Mouse (Mus musculus) cerebellum, postnatal 25 days (tissue): ENCODE results near the gene Ccdc121.

ENCODE experiments used
- DNase-seq, 2 experiments: peaks; one replicate each; pipeline ENCODE4 v3.0.0; 2021; ENCODE audit warnings: mixed read lengths in 2 of 2

The Ccdc121 gene

DNA sequence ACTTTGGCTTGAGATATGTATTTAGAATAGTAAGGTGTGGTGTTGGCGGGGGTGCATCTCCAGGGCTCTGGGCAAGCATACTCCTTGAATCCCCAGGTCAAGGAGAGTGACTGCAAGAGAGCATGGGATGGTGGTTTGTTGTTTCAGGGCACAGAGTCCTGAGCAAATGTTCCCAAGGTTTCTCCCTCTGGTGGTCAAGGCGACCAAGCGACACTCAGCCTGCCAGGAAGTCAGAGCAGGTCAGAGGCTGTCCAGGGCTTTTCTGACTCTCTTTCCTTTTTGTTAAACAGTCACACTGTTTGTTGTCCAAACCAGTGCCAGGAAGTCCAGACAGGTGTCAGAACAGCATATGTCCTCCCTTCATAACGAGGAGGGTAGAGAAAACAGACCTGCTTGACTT is at the start of gene Ccdc121:
Gene Ccdc121, minus strand, starts transcription at position 145 of the 400 bp plus-strand sequence.
- DNase-seq, result peak in 1 of 2 experiments; percentile 21

DNA sequence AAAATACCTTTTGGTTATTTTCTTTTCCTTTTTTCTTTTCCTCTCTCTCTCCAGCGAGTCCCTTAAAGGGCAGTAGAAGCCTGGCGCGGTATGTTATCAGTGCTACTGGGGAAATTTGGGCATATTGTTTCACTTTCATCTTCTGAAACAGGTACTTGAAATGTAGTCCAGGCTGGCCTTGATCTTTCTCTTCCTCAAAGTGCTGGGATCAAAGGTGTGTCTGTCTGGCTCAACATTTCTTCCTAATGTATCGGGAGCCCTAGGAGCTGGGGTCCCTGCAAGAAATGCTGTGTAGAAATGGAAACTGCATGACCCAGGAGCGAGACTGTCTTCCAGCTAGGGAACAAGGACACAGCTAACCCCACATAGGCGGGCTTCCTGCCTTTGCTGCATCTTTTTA is 49.1 kb upstream of the Ccdc121 start:
- DNase-seq, result no peak

DNA sequence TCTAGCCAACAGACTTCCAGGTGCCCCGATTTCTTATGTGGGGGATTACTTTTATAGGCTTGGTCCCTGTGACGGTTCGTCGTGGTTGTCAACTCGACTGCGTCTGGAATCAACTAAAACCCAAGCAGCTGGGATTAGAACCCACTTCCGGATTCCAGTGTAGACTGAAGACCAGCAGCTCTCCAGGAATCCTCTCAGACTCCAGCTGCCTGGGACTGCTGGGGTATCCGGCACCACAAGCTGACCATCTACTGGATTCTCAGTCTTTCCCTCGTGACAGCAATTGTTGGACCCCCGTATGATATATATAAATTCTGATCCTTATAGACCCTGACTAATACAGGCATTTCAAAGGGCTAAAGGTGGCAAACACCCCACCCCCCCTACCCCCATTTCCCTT is 48.4 kb upstream of the Ccdc121 start:
- no peak for DNase-seq

DNA sequence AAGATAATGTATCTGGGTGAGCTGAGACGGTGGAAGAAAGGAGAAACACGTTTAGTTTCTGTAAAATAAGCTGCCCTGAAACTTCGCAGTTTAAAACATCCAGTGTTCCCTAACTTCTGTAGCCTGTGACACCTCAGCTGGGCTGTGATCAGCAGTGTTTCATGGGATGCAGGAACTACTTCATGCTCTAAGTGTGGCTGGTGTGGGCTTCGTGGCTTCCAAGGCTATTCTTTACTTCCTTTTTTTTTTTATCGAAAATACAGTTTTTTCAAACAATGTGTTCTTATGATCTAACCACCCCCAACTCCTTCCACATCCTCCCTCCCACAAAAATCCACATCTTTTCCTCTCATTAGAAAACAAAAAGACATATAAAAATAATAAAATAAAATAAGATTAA is 44.2 kb upstream of the Ccdc121 start:
- no peak for DNase-seq

DNA sequence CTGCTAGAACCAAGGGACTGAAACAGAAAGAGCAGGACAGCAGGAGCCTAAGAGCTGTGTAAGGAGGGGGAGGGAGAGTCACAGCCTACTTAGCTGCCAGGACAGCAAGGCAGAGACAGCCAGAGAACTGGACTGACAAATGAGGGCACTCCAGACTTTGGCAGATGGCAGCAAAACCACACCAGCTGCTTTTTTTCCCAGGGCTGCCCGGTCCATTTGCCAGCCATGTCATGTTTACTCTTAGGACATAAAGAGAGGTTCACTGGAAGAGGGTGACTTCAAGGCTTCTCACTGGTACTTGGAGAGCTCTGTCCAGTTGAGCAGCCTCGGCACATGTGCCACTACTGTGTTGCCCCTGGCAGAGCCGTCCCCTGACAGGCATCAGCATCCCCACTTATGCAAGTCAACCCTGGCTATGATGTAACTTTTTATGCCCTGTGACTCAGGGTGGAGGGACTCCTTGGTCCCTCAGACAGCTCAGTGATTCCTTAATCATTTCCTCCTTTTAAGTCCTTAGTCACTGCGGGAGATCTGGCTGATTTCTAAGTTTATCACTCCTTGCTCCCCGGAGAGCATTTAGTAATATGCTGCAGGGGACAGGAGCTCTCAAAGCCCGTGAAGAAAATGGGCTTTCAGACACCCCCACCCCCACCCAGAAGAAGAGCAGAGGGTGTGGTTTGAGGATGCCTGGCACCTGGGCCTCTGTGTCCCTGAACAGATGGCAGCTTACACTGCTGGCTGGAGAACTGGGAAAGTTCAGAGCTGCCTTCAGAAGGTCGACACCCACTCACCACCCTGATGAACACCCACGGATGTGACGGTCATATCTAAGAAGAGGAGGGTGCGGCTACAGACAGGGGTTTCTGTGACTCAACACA is 41.5 kb upstream of the Ccdc121 start:
- peak; percentile 65 to 74 for DNase-seq

DNA sequence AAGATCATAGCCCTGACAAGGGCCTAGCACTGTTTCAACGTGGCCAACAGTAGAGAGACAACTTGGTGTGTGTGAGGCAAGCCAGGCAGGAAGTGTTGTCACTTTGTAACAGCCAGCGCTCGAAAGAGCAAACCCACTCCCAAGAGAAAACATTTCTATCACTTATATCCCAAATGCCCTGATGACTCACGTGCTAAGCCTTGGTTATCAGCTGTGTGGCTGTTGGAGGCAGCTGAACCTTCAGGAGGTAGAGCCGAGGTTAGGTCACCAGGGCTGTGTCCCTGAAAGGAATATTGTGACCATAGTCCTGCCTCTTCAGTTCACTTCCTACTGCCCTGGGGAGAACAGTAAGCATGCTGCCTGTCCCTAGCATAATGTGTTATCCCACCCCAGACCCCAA is 39.6 kb upstream of the Ccdc121 start:
- DNase-seq, result no peak

DNA sequence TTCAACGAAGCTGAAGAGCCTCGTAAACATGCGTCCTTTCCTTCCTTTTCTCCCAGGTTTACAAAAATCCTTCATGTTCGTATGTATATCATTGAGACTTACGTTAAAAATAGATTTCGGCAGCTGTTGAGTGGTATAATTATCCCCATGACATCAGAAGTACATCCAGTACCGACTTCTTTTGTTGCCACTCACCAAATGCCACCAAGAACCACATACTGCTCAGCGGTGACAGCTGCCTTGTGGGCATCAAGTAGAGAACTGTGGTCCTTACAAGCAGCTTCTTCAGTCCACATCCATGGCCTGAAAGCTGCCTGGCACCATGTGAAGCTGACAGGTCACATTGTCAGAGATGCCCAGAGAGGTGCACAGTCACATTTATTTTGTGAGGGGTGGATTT is 38.7 kb upstream of the Ccdc121 start:
- no peak for DNase-seq

DNA sequence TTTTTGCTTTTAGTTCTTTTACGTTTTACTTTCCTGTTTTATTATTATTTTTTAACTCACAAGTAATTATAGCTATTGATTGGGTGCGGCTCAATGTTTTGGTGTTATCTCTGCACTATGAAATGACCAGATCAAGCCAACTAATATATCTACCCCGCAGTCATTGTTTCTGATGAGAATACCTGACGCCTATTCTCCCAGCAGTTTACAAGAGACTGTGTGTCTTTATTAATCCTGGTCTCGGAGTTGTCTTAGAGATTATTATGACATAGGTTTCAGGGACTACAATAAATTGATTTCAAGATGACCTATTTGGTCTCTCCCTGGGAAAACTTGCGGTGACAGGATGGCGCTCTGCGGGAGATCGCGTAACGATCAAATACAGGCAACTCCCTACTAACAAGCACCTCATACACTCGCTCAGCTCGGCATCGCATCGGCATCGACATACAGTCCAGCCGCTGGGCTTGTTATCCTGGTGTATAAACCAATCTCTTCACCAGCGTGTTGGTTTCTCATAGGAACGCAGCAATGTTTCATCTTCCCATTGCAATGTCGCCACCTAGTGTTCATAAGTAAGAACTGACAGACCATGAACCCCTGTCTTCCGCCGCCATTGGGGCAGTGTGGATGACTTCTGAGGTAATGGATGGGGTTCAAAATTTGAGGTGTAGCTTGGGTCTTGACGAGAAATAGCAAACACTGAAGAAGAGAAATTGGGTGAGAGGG is 34.0 kb upstream of the Ccdc121 start:
- peak; percentile 62 to 76 for DNase-seq

DNA sequence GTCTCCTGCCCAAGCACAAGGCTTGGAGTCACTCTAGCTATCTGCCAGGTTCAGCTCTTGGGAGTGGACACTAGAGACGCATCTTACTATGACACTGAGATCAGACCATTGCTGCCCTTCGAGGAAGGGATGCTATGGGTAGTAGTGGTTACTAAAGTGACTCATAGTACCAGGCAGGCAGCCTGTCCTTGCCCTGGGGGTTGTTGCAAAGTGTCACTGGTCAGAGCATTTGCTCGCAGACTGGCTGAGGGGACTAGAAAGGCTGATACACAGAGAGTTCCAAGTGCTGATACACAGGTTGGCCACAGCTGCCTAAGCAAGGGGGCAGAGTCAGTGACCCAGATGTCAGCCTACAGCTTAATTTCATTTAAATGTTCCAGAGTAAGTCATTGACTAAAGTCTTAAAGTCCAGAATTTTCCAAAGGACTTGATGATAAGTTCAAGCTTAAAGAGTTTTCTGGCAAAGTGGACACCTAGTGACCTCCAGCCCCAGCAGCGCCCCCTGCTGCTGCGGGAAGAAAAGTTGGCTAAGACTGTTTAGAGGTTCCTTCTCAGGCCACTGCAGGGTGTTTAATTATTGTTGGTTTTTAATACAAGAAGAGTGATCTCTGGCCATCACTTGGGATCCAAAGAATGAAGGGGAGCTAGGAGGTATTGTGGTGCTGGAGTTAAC is 32.6 kb upstream of the Ccdc121 start:
- DNase-seq, result peak in 1 of 2 experiments; percentile 43

DNA sequence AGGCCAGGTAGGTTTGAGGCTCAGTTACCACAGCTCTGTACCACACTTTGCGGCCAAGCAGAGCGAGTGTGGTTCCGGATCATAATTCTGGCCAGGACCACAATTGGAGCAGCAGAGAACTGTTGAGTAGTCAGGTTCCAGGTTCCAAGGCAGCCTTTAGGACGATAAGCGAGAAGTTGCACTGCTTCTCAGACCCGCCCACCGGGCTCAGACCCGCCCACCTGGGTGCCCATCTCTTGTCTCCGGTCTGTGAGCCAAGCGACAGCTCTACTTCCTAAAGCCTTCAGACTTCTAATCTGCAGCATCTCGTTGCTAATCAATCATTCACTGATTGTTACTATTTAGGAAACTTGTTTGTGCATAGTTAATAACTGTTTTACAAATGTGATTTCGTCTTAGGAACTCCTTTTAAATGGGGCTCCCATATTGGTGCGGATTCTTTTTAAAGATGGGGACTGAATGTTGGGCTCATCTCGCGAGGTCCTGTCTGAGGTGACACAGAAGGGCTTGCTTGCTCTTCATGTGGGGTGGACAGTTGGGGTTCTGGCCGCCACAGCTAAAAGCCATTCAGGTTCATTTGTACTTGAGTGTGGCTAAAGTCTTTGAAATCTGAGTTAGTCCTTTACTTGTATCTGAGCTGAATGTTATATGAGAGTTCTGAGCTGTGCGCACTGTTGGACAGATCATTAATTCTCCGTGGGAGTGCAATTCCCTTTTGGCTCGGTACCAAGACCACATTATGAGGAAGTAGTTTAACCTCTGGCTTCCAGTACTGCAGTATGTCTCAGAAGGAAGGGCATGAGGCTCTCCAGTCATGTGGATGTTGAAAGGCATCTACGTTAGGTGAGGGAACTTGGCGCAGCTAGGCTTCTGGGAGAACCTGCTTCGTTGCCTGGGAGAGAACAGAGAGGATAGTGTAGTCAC is 28.9 kb upstream of the Ccdc121 start:
- DNase-seq, result no peak

DNA sequence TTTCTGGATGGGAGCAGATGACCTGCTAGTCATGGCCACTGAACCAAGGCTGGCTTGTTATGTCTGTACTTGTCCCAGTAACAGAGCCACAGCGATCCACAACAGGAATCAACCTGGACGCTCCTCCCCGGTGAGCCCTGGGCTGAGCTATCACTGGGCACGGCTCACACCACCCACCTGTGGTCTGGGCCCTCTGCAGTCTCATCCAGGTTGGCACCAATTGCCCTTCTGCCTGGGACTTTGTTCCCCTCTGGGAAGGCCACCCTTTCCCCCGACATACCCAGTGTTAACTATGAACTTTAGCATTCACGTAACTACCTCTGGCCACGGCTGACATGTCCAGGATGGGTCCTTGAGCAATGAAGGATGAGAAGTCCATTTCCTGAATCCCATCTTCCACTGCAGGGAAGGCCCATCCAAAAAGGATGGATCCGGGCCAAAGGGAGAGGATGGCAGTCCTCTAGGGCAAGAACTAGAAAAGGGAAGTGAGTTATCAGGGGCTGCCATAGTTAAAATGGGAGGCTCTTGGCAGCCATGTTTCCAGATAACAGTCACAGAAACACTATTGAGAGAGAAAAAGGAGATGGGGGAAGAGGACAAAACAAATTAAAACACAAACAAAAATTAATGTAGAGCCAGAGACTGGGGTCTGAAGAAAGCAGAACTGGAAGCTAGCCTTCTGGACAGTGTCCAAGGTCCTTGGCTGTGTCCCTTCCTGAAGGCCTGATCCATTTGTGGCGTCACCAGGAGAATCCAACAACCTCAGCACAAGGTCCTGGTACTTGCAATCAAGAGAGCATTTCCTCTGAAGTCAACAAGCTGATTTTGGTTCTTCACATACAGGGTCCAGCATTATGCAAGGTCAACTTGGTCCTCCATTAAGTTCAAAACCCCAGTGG is 26.6 kb upstream of the Ccdc121 start:
- no peak for DNase-seq

DNA sequence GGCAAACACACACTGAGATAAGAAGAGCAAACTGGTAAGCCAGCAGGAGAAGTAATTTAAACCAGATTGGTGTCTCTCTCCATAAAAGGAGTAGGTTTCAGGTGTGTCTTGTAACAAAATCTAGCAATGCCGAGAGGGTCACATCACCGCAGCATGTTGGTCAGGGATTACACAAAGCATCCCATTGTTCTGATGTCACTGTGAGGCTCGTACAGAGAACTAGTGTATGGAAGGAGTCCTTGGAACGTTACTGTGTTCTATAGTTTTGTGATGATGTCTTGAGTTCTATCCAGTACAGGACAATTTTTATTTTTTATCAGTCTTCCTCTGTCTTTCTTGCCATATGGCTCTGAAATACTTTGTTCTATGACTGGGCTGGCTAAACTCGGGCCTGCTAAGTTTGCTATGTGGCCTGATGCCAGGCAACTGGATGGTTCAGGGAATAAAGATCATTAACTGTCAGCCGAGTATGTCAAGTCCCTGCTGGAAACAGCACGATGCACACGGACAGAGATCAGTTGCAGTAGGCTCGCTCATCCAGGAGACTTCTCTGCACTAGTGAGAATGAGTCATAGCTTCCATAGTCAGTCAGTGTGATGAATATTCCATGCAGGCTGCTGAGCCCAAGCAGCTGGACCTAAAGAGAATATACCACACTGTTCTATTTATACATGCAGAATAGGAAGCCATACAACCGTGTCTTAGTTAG is 24.1 kb upstream of the Ccdc121 start:
- DNase-seq, result no peak

DNA sequence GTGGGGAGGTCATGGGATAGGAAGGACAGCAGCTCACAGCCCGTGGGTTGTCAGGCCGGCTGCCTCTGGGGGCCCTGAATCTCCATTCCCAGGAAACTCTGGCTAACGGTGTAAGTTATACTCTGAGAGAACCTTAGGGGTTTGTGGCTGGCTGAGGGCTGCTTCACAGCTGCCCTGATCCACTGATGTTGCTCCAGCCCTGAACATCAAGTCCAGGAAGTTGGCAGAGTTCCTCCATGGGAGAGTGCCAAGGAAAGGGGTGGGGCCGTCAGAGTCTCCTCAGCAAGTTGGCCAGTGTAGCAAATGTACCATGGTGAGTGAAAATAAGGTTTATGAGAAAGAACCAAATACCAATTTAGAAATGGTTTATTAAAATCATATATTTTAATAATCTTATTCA is 18.1 kb upstream of the Ccdc121 start:
- peak; percentile 21 to 45 for DNase-seq

DNA sequence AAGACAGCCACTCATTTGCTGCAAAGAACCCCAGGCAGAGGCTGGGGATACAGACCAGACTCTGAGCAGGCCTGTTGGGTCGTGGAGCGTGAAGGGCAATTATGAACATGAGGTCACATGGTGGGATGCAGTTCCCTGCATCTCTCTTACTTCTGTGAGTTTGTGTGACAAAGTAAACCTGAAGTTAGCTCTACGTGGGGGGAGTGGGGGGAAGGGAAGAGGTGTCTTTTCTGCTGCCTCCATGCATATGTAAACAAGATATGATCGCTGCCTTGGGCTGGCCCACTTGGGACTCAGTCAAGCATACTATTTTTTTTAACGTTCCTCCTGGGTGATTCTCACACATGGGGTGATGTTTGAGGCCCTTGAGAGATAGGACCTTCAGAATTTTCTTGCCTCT is 14.7 kb upstream of the Ccdc121 start:
- DNase-seq, result no peak

DNA sequence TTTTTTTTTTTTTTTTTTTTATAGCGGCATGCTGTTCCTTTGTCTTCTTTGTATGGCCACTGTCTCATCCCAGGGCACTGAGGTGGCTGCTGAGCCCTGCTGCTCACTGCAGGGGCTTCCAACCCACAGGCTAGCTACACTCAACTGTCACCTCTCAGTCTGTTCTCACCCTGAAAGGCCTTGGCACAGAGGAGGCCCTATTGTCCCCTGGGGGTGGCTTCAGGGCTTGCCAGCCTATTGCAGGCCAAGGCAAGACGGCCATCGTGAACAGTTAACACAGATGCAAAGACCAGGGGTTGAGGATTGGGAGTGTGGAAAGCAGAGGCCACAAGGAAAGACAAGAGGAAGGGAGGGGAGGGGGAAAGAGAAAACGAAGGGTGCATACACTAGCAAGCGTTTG is 12.6 kb upstream of the Ccdc121 start:
- DNase-seq, result no peak

DNA sequence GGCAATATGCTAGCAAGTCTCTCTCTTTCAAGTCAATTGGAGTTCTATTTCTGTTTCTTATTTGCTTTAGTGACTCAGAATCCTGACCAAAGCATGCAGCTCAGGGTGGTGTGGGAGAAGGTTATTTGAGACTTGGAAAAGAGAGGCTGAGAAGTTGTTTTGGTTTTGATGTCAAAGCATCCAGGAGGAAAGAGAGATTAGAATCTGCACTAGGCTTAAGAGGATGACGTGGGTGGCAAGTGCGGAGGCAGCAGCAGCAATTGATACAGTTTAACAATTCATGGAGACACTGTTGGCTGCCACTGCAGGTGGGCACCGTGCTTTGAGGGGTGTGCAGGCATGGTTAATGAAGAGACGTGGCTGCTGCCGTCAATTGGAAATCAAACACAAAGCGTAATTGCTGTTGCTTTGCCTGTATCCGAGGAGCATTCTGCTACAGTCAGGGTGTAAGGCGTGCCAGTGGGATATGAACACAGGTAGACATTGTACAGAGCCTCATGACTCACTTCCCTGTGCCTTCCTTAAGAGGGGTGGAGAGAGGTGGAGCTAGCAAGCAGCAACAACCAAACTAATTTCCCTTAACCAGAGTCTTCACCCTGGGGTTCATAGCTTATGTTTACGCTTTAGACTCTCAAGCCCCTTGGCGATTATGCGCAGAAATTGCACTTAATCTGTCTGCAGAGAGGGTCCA is 10.3 kb upstream of the Ccdc121 start:
- DNase-seq, result no peak

DNA sequence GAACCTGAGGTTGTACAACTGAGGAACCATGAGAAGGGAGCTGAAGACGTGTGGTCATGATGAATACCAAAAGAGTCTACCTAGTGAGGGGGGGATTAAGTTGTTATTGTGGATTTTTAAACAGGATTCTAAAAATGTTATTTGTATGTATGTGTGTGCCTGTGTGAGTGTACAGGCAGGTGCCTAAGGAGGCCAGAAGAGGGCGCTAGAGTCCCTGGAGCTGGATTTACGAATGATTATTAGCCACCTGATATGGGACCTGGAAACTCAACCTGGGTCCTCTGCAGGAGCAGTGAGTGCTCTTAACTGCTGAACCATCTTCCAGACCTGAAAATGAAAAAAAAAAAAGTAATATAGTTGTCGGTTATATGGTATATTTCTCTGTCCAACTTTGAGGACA is 7.9 kb upstream of the Ccdc121 start:
- no peak for DNase-seq

DNA sequence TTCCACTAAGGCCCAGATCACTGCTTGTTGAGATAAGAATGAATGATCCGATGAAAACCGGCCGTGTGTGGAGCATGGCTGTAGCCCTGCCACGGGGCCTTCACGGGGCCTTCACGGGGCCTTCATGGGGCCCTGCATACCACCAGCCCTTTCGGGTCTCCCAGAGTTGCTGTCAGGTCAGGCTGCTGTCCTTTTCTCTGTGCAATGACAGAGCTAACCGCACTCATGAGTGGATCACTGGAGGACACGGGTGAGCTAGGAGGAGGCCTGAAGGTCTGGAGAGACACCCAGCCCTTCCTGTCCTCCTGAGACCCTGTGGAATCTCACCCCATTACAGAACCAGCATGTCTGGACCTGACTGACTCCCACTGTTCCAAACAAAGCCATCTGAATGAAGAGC is 6.8 kb upstream of the Ccdc121 start:
- DNase-seq, result no peak

DNA sequence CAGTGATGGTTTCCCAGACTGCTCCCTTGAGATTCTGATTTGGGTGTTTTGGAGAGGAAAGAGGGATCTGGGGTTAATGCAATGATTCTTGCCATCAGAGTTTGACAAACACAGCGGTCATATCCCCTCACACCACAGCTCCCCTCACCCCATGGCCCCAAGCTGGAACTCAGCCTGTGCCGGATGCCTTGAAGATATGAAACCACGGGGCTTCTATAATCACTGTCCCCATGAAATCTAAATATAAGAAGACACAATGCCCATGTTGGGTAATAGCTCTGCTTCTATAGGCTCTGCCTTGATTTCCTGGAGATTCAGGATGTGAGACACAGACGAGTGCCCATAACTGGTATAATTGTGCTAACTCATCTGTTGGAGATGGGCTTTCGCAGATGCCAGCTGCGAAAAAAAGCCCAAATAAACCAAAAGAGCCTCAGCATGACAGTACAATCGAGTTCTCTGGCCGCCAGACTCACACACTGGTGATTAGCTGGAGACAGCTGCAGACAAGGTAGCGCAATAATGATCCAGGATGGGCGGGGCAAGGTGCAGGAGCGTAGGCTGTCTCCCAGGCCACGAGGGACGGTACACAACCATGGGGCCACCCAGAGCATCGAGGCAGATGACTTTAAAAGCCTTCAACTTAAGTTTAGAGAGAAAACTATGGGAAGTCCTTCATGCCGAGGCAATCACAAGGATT is 1.3 kb upstream of the Ccdc121 start:
- no peak for DNase-seq
